Mouse (Mus musculus): ENCODE results near the gene Tmem260. TPM values are rescaled to one million over a fixed set of nuclear protein-coding genes. Genes with fewer than 3 reads are reported as not detected.

Tmem260 gene
- polyA plus RNA-seq, 1 experiment, result 4.5 TPM

GRCm38 (mm10) chr14:48514620-48515019 lies 68.7 kb downstream of the Tmem260 start:
- no peak overlapping the region for H3K27ac ChIP-seq (ENCODE audit: control insufficient read depth, insufficient read depth, low read depth, low read length, poor library complexity)
- no peaks in the 10 kb centered on the region for H3K4me1 ChIP-seq (ENCODE audit: control insufficient read depth, insufficient read depth, low read length)
- WGBS, result 42% methylated on average over 7 of the region's 7 CpGs
- H3K4me3 ChIP-seq (replicated peaks; ENCODE audit: control insufficient read depth, low read depth, low read length), result no peak overlapping the region
- no peak for TF ChIP-seq POLR2A (IDR thresholded peaks at IDR 0.05; ENCODE audit: borderline replicate concordance, control insufficient read depth, low read depth, low read length)

- TF ChIP-seq POLR2A (IDR thresholded peaks at IDR 0.05; ENCODE audit: borderline replicate concordance, control insufficient read depth, low read depth, low read length), result no peak
- no peak for TF ChIP-seq CTCF (IDR thresholded peaks at IDR 0.05; ENCODE audit: control insufficient read depth, insufficient read depth, low read length)
- Histone ChIP-seq H3K4me3 (replicated peaks; ENCODE audit: control insufficient read depth, low read depth, low read length) (no peak overlapping the region), H3K4me1 (ENCODE audit: control insufficient read depth, insufficient read depth, low read length) (no peaks in the 10 kb centered on the region), H3K27ac (ENCODE audit: control insufficient read depth, insufficient read depth, low read depth, low read length, poor library complexity) (no peak overlapping the region)
- 90% methylated on average over 8 of the region's 8 CpGs for WGBS
Observed at GRCm38 (mm10) chr14:48515538-48515937, 69.6 kb downstream of the Tmem260 start.

GRCm38 (mm10) chr14:48523361-48523760 lies 77.4 kb downstream of the Tmem260 start:
- TF ChIP-seq CTCF (IDR thresholded peaks at IDR 0.05; ENCODE audit: control insufficient read depth, insufficient read depth, low read length) (no peak), POLR2A (IDR thresholded peaks at IDR 0.05; ENCODE audit: borderline replicate concordance, control insufficient read depth, low read depth, low read length) (no peak)
- no peaks in the 10 kb centered on the region for H3K4me1 ChIP-seq (ENCODE audit: control insufficient read depth, insufficient read depth, low read length)
- no peak overlapping the region for H3K27ac ChIP-seq (ENCODE audit: control insufficient read depth, insufficient read depth, low read depth, low read length, poor library complexity)
- WGBS, result 13% methylated on average over 1 of the region's 1 CpGs
- H3K4me3 ChIP-seq (replicated peaks; ENCODE audit: control insufficient read depth, low read depth, low read length), result no peak overlapping the region

- Histone ChIP-seq H3K4me3 (replicated peaks; ENCODE audit: control insufficient read depth, low read depth, low read length) (no peak overlapping the region), H3K27ac (ENCODE audit: control insufficient read depth, insufficient read depth, low read depth, low read length, poor library complexity) (no peak overlapping the region), H3K4me1 (ENCODE audit: control insufficient read depth, insufficient read depth, low read length) (no peaks in the 10 kb centered on the region)
- WGBS, result 49% methylated on average over 9 of the region's 9 CpGs
- TF ChIP-seq POLR2A (IDR thresholded peaks at IDR 0.05; ENCODE audit: borderline replicate concordance, control insufficient read depth, low read depth, low read length) (no peak), CTCF (IDR thresholded peaks at IDR 0.05; ENCODE audit: control insufficient read depth, insufficient read depth, low read length) (peak; percentile 37; the same call in 1 of the 2 replicates)
Observed at GRCm38 (mm10) chr14:48524135-48524534, 78.2 kb downstream of the Tmem260 start.

GRCm38 (mm10) chr14:48525055-48525454 lies 79.1 kb downstream of the Tmem260 start:
- TF ChIP-seq CTCF (IDR thresholded peaks at IDR 0.05; ENCODE audit: control insufficient read depth, insufficient read depth, low read length) (no peak), POLR2A (IDR thresholded peaks at IDR 0.05; ENCODE audit: borderline replicate concordance, control insufficient read depth, low read depth, low read length) (no peak)
- H3K27ac ChIP-seq (ENCODE audit: control insufficient read depth, insufficient read depth, low read depth, low read length, poor library complexity), result no peak overlapping the region
- WGBS, result 84% methylated on average over 6 of the region's 6 CpGs

DNA sequence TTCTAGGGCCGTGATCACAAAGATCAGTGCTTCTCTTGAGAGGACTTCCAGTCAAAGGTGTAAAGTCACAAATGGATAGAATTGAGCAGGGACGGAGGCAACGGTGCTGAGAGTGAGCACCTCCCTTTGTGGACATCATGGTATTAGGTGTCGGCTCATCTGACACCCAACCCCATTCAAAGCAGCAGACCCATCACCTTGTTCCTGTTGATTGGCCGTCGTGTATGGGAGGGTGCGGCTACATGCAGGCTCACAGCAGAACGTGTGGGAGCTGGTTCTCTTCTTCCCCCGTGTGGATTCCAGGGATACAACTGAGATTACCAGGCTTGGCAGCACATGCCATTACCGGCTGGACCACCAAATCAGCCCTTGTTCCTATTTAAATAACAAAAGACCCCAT lies 84.7 kb downstream of the Tmem260 start:
- Histone ChIP-seq H3K4me3 (replicated peaks; ENCODE audit: control insufficient read depth, low read depth, low read length) (no peak overlapping the region), H3K4me1 (ENCODE audit: control insufficient read depth, insufficient read depth, low read length) (no peaks in the 10 kb centered on the region), H3K27ac (ENCODE audit: control insufficient read depth, insufficient read depth, low read depth, low read length, poor library complexity) (no peak overlapping the region)
- TF ChIP-seq POLR2A (IDR thresholded peaks at IDR 0.05; ENCODE audit: borderline replicate concordance, control insufficient read depth, low read depth, low read length) (no peak), CTCF (IDR thresholded peaks at IDR 0.05; ENCODE audit: control insufficient read depth, insufficient read depth, low read length) (no peak)
- 71% methylated on average over 10 of the region's 10 CpGs for WGBS

More at GRCm38 (mm10) chr14:48525055-48525454, 79.1 kb downstream of the Tmem260 start:
- H3K4me3 ChIP-seq (replicated peaks; ENCODE audit: control insufficient read depth, low read depth, low read length), result no peak overlapping the region
- H3K4me1 ChIP-seq (ENCODE audit: control insufficient read depth, insufficient read depth, low read length), result no peaks in the 10 kb centered on the region

GRCm38 (mm10) chr14:48537795-48538766 lies 92.2 kb downstream of the Tmem260 start:
- Histone ChIP-seq H3K4me3 (replicated peaks; ENCODE audit: control insufficient read depth, low read depth, low read length) (peak overlapping the region; percentile 69), H3K4me1 (ENCODE audit: control insufficient read depth, insufficient read depth, low read length) (no peaks in the 10 kb centered on the region; the same call in 1 of the 2 replicates), H3K27ac (ENCODE audit: control insufficient read depth, insufficient read depth, low read depth, low read length, poor library complexity) (peak overlapping the region; percentile 85)
- WGBS, result 56% methylated on average over 14 of the region's 14 CpGs
- TF ChIP-seq CTCF (IDR thresholded peaks at IDR 0.05; ENCODE audit: control insufficient read depth, insufficient read depth, low read length), result peak; percentile 15; the same call in 1 of the 2 replicates
- peak; percentile 10; the same call in 1 of the 2 replicates for TF ChIP-seq POLR2A (IDR thresholded peaks at IDR 0.05; ENCODE audit: borderline replicate concordance, control insufficient read depth, low read depth, low read length)

- Histone ChIP-seq H3K4me3 (replicated peaks; ENCODE audit: control insufficient read depth, low read depth, low read length) (no peak overlapping the region), H3K27ac (ENCODE audit: control insufficient read depth, insufficient read depth, low read depth, low read length, poor library complexity) (no peak overlapping the region), H3K4me1 (ENCODE audit: control insufficient read depth, insufficient read depth, low read length) (no peaks in the 10 kb centered on the region)
- TF ChIP-seq POLR2A (IDR thresholded peaks at IDR 0.05; ENCODE audit: borderline replicate concordance, control insufficient read depth, low read depth, low read length) (no peak), CTCF (IDR thresholded peaks at IDR 0.05; ENCODE audit: control insufficient read depth, insufficient read depth, low read length) (no peak)
- WGBS, result 86% methylated on average over 10 of the region's 10 CpGs
Observed at GRCm38 (mm10) chr14:48545166-48545565, 99.2 kb downstream of the Tmem260 start.

Data from bone marrow, adult 2 months (tissue).